In the genomic region with DNA sequence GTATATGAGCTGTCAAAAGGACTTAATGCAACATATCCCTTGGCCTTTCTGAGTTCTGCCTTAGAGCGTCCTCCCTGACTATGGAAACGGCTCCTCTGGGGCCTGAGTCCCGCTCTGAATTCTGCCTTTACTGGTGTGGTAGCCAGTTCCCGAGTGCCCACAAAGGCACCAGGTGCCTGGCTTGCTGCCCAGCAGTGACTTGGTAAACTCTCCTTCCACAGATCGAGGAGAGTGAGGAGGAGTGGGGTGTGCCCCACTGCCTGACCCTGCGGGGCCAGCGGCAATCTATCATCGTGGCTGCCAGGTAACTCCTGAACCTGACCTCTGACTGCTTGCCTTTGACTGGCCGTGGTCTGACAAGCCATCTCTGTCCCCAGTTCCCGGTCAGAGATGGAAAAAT, we compare ENCODE assay signal across 24 mouse cellular contexts.
A peak's percentile ranks its signal among the peaks of the same experiment; 100 is the strongest.
DNase-seq lines count a peak whose midpoint lies in the region; ATAC-seq lines count a peak whose summit lies in the region.
"Had no signal": no experiment of that assay in that cellular context is flagged by ENCODE, and none has a peak within 500 bp of the region (broad histone marks: within the 10 kb centered on the region; RNA-seq: fewer than 3 reads in every experiment).

No protein-coding gene starts in this region.

- H3K4me3 ChIP-seq in heart, embryonic 11.5 days (ENCODE audit: low read depth, low read length): no peak overlapping the region
- H3K4me3 ChIP-seq: embryonic facial prominence, embryonic 13.5 days; embryonic facial prominence, embryonic 15.5 days; erythroblast, embryonic 14.5 days; forebrain, embryonic 10.5 days; forebrain, embryonic 12.5 days had no signal

- peaks cover 6% of the 10 kb centered on the region for H3K4me1 ChIP-seq in heart, embryonic 11.5 days (ENCODE audit: control insufficient read depth, insufficient read depth, low read length)
- H3K4me1 ChIP-seq: embryonic facial prominence, embryonic 13.5 days; embryonic facial prominence, embryonic 15.5 days; forebrain, embryonic 10.5 days; forebrain, embryonic 12.5 days had no signal

- no peaks in the 10 kb centered on the region for H3K9me3 ChIP-seq in heart, embryonic 11.5 days (replicated peaks; ENCODE audit: control insufficient read depth, low read length)
- H3K9me3 ChIP-seq: embryonic facial prominence, embryonic 13.5 days; embryonic facial prominence, embryonic 15.5 days; forebrain, embryonic 10.5 days; forebrain, embryonic 12.5 days; G1E had no signal

- no peak overlapping the region for H3K27ac ChIP-seq in heart, embryonic 11.5 days (ENCODE audit: low read depth, low read length)
- H3K27ac ChIP-seq: embryonic facial prominence, embryonic 13.5 days; embryonic facial prominence, embryonic 15.5 days; forebrain, embryonic 10.5 days; forebrain, embryonic 12.5 days had no signal

- DNase-seq in cerebellum, adult 18-20 months: peak; percentile 22 to 25
- DNase-seq in cerebellum, postnatal 4 days (ENCODE audit: low spot score in 2 of 2): no peak
- peak; percentile 61 for DNase-seq in cerebellum, postnatal 14 days
- DNase-seq in cerebellum, adult 9-10 months: no peak
- no peak for DNase-seq in heart, postnatal 25 days (ENCODE audit: low spot score)
- peak; percentile 11 for DNase-seq in MN1 (ENCODE audit: low spot score)
- DNase-seq: adrenal gland, adult 2 months; adrenal gland, postnatal 10 days; adrenal gland, postnatal 25 days; B cell, adult 2 months; cerebellum, adult 11 months; cerebellum, adult 9-11 months; embryo, embryonic 11 days had no signal

- ATAC-seq in heart, embryonic 11.5 days (replicated peaks; ENCODE audit: insufficient number of reproducible peaks, low FRiP score, low TSS enrichment): no peak
- ATAC-seq: CD4-positive, CD25-positive, alpha-beta regulatory T cell, adult 4 months; forebrain, embryonic 14.5 days; forebrain, embryonic 16.5 days had no signal

- peaks cover 40% of the 10 kb centered on the region for H3K36me3 ChIP-seq in heart, embryonic 11.5 days (ENCODE audit: control insufficient read depth, insufficient read depth, low read length)

- WGBS in heart, embryonic 11.5 days (ENCODE audit: insufficient replicate concordance): 81% methylated on average over 10 of the region's 10 CpGs

- 0 out of 2 replicates have a peak overlapping the region, but pooled peaks have one; percentile 16 for H3K9ac ChIP-seq in heart, embryonic 11.5 days (ENCODE audit: low read depth, low read length)
- H3K9ac ChIP-seq: embryonic facial prominence, embryonic 13.5 days; embryonic facial prominence, embryonic 15.5 days had no signal

- no peak overlapping the region for H3K4me2 ChIP-seq in heart, embryonic 11.5 days
- H3K4me2 ChIP-seq: embryonic facial prominence, embryonic 13.5 days; embryonic facial prominence, embryonic 15.5 days; forebrain, embryonic 12.5 days had no signal

- no peaks in the 10 kb centered on the region for H3K27me3 ChIP-seq in heart, embryonic 11.5 days (ENCODE audit: control insufficient read depth, insufficient read depth, low read length)
- H3K27me3 ChIP-seq: CH12.LX; embryonic facial prominence, embryonic 13.5 days; embryonic facial prominence, embryonic 15.5 days; forebrain, embryonic 12.5 days had no signal

- intact Hi-C loops in heart, postnatal 25 days (cut with DNase I): loop anchor here (10.0 kb wide), 1 partner anchor 309 kb away; no protein-coding TSS in a partner anchor

Comparison
In these comparisons a context has a peak if more than half of its experiments do, and no peak if none do; other contexts are left out.
1. DNase-seq: peak in cerebellum, adult 18-20 months (2 of 2), cerebellum, postnatal 14 days (2 of 2) and MN1 (single experiment); none in cerebellum, postnatal 4 days (0 of 2), cerebellum, adult 9-10 months (single experiment) and heart, postnatal 25 days (single experiment).